Mouse (Mus musculus) mature B cell (primary cell): ENCODE results near the gene Arrdc3.

Experiments used
- in situ Hi-C: fragments of 300-500 bp; cut with MboI; formaldehyde crosslinking; loops from 2 replicates; pipeline ENCODE4 v1.14.3; 2019

Gene Arrdc3

DNA sequence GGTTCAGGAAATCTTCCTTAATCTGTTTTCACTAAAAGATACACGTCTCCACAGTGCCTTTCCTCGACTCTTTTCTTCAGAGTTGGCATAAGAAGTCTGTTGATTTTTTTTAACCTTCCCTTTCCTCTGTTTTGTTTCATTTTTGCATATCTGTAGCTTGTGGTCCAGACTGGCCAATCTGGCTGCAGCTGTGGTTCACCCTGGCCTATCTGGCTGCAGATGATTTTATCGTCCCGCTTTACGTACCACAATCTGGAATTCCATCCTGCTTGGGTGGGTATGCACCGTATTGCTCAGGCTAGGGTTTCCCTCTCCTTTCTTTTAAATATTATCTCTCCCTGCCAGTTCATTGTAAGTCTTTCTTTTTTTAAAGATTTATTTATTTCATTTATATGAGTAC lies 37.8 kb downstream of the Arrdc3 start:
- in situ Hi-C loops: no loop called here

DNA sequence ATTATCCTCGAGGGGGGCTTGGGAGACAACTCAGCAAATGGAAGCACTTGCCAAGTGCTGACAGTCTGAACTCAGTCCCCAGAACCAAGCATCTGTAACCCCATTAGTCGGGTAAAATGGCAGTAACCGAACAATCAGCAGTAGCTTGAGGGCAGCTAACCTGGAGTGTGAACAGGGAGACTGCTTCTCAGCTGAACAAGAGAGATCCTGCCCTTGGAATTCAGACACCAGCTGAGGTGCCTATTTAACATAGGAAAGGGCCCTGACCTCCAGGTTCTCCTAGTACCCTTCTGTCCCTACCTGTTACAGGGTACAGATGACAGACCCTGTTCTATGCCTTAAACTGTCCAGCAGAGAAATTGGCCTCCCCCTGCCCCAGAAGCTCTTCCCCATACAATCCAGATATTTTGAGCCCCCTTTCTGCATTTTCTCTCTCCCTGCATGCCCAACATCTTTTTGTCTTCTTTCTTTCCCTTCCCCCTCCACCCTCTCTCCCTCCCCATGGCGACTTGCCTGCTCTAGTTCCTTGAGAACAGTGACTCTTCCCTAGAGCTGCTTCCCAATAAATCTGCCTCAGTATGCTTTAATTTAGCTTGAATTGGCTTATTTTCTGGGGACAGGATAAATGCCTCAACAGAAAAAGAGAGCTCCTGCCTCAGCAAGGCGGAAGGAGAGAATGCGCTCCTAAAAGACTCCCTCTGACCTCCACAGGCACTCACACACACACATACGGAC lies 38.6 kb downstream of the Arrdc3 start:
- in situ Hi-C loops: no loop called here

GRCm38 (mm10) chr13:80928187-80928586 lies 45.0 kb downstream of the Arrdc3 start:
- in situ Hi-C loops: no loop called here

- in situ Hi-C loops: no loop called here
These were observed 46.8 kb downstream of the Arrdc3 start for GRCm38 (mm10) chr13:80930030-80930429.

- in situ Hi-C loops: no loop called here
These were observed 49.7 kb downstream of the Arrdc3 start for GRCm38 (mm10) chr13:80932816-80933402.

- in situ Hi-C loops: no loop called here
These were observed 53.2 kb downstream of the Arrdc3 start for GRCm38 (mm10) chr13:80936426-80936825.

- in situ Hi-C loops: no loop called here
These were observed 56.0 kb downstream of the Arrdc3 start for GRCm38 (mm10) chr13:80939228-80939627.

DNA sequence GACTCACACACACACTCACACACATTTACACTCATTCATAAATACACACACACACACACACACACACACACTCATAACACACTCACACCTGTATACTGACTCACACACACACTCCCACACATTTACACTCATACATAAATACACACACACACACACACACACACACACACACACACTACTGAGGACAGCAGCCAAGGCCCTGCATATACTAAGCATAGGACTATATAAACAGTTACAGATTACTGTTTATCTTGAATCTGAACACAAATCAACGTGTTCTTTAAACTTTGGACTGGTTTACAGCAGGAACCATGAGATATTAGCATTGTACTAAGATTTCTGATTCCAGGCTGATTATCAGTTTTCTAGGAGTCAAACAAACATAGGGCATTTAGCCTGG lies 56.7 kb downstream of the Arrdc3 start:
- in situ Hi-C loops: no loop called here

DNA sequence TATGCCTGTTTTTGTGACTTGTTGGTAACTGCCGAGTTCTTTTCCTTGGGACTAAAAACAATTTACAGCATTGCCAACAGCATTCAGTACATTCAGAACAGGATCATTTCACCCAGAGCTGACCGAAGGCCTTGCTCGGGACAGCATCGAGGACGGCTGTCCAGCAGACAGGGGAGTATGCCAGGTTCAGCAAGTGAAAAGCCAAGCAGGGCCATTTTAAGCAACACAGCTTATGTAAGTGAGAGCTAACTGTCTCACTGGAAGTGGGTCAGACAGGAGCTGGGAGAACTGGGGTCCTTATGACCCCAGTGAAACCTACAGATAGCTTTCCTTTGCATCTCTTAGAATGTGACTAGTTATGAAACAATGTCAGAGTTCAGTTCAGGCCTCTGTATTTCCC lies 57.2 kb downstream of the Arrdc3 start:
- in situ Hi-C loops: no loop called here

GRCm38 (mm10) chr13:80940860-80941630 lies 57.9 kb downstream of the Arrdc3 start:
- in situ Hi-C loops: no loop called here

- in situ Hi-C loops: no loop called here
These were observed 61.3 kb downstream of the Arrdc3 start for GRCm38 (mm10) chr13:80944532-80944931.
